Mouse (Mus musculus) heart, embryonic 12.5 days (tissue): ENCODE data around the gene Stat6. TPM values are rescaled to one million over a fixed set of nuclear protein-coding genes. Genes with fewer than 3 reads are reported as not detected.

Source experiments
- ATAC-seq: fragments of 200-750 bp; cut with Nextera tagmentation; 2 replicates; pipeline ENCODE4 v1.8.0; 2017; ENCODE audit warnings: moderate TSS enrichment, moderate library complexity; ENCODE audit not compliant: insufficient number of reproducible peaks, low FRiP score
- H3K27ac ChIP-seq: fragments of 300-500 bp; sonication (generic); 2 replicates; pipeline ENCODE4 v1.5.1; 2016; ENCODE audit warnings: mild to moderate bottlenecking, moderate library complexity; ENCODE audit not compliant: poor library complexity, severe bottlenecking
- H3K27me3 ChIP-seq: fragments of 300-500 bp; sonication (generic); replicated peaks from 2 replicates; pipeline ENCODE4 v1.6.1; 2016; ENCODE audit warnings: mild to moderate bottlenecking, moderate library complexity
- H3K36me3 ChIP-seq: fragments of 300-500 bp; sonication (generic); 2 replicates; pipeline ENCODE4 v1.6.1; 2016; ENCODE audit warnings: mild to moderate bottlenecking, moderate library complexity
- H3K4me1 ChIP-seq: fragments of 300-500 bp; sonication (generic); replicated peaks from 2 replicates; pipeline ENCODE4 v1.6.1; 2016; ENCODE audit warnings: mild to moderate bottlenecking
- H3K4me2 ChIP-seq: fragments of 300-500 bp; sonication (generic); 2 replicates; pipeline ENCODE4 v1.6.1; 2016; ENCODE audit warnings: mild to moderate bottlenecking, moderate library complexity
- H3K4me3 ChIP-seq: fragments of 300-500 bp; sonication (generic); 2 replicates; pipeline ENCODE4 v1.5.1; 2016; ENCODE audit warnings: mild to moderate bottlenecking
- H3K9ac ChIP-seq: fragments of 300-500 bp; sonication (generic); 2 replicates; pipeline ENCODE4 v1.6.1; 2016; ENCODE audit warnings: mild to moderate bottlenecking, moderate library complexity
- H3K9me3 ChIP-seq: fragments of 300-500 bp; sonication (generic); replicated peaks from 2 replicates; pipeline ENCODE4 v1.6.1; 2016; ENCODE audit warnings: mild to moderate bottlenecking, moderate library complexity
- WGBS: fragments of 180-500 bp; shearing (Covaris S2); methylation state at CpG from one replicate; pipeline ENCODE4 v1.1.7; 2016; 5-methylcytosine and 5-hydroxymethylcytosine counted together
- polyA plus RNA-seq: library from polyadenylated mRNA; unstranded; fragments of >200 nt; fragmentation: Nextera tagmentation; extraction: Ambion mirVana; gene quantifications from 2 replicates; pipeline ENCODE4 v1.2.1, GENCODE M21; 2016

The Stat6 gene
- polyA plus RNA-seq, 1 experiment from 2014 or later = 28.2 TPM

- Histone ChIP-seq H3K36me3 (no peaks in the 10 kb centered on the region), H3K27ac (no peak overlapping the region), H3K4me1 (peaks cover 9% of the 10 kb centered on the region), H3K4me3 (peak overlapping the region; percentile 71), H3K9ac (peak overlapping the region; percentile 60; the same call in 1 of the 2 replicates), H3K4me2 (peak overlapping the region; percentile 98), H3K9me3 (no peaks in the 10 kb centered on the region), H3K27me3 (no peaks in the 10 kb centered on the region)
- 48% methylated on average over 5 of the region's 5 CpGs for WGBS
- ATAC-seq = no peak
Measured at GRCm38 (mm10) chr10:127675859-127676398, 33.1 kb downstream of the Stat6 start.

GRCm38 (mm10) chr10:127676691-127677548 lies 34.1 kb downstream of the Stat6 start:
- Histone ChIP-seq H3K4me1 (peaks cover 9% of the 10 kb centered on the region), H3K4me2 (peak overlapping the region; percentile 98), H3K9ac (peak overlapping the region; percentile 76), H3K9me3 (no peaks in the 10 kb centered on the region), H3K36me3 (no peaks in the 10 kb centered on the region), H3K27me3 (no peaks in the 10 kb centered on the region), H3K4me3 (peak overlapping the region; percentile 71), H3K27ac (peak overlapping the region; percentile 20; the same call in 1 of the 2 replicates)
- under 1% methylated on average over 71 of the region's 71 CpGs for WGBS
- ATAC-seq = peak; percentile 97

- no peaks in the 10 kb centered on the region for H3K9me3 ChIP-seq
- H3K27ac ChIP-seq = peak overlapping the region; percentile 32; the same call in 1 of the 2 replicates
- ATAC-seq = no peak
- H3K36me3 ChIP-seq = no peaks in the 10 kb centered on the region
- H3K27me3 ChIP-seq = no peaks in the 10 kb centered on the region
- peaks cover 9% of the 10 kb centered on the region for H3K4me1 ChIP-seq
- peak overlapping the region; percentile 71 for H3K4me3 ChIP-seq
- peak overlapping the region; percentile 98 for H3K4me2 ChIP-seq
- H3K9ac ChIP-seq = peak overlapping the region; percentile 76
- 7% methylated on average over 14 of the region's 14 CpGs for WGBS
Measured at GRCm38 (mm10) chr10:127677591-127678336, 35.0 kb downstream of the Stat6 start.

GRCm38 (mm10) chr10:127679208-127679607 lies 36.4 kb downstream of the Stat6 start:
- Histone ChIP-seq H3K4me2 (no peak overlapping the region), H3K9ac (peak overlapping the region; percentile 36; the same call in 1 of the 2 replicates), H3K27ac (no peak overlapping the region), H3K9me3 (no peaks in the 10 kb centered on the region), H3K27me3 (no peaks in the 10 kb centered on the region), H3K36me3 (no peaks in the 10 kb centered on the region), H3K4me1 (peaks cover 9% of the 10 kb centered on the region), H3K4me3 (no peak overlapping the region)
- ATAC-seq = no peak
- 90% methylated on average over 1 of the region's 1 CpGs for WGBS

- no peak overlapping the region for H3K27ac ChIP-seq
- no peak overlapping the region for H3K4me3 ChIP-seq
- 87% methylated on average over 3 of the region's 3 CpGs for WGBS
- H3K4me2 ChIP-seq = no peak overlapping the region
- H3K9me3 ChIP-seq = no peaks in the 10 kb centered on the region
- no peaks in the 10 kb centered on the region for H3K27me3 ChIP-seq
- ATAC-seq = no peak
- no peaks in the 10 kb centered on the region for H3K36me3 ChIP-seq
- peaks cover 9% of the 10 kb centered on the region for H3K4me1 ChIP-seq
- H3K9ac ChIP-seq = no peak overlapping the region
Measured at GRCm38 (mm10) chr10:127679881-127680280, 37.1 kb downstream of the Stat6 start.

- no peak overlapping the region for H3K4me2 ChIP-seq
- H3K4me3 ChIP-seq = no peak overlapping the region
- no peaks in the 10 kb centered on the region for H3K27me3 ChIP-seq
- H3K27ac ChIP-seq = no peak overlapping the region
- H3K4me1 ChIP-seq = peaks cover 18% of the 10 kb centered on the region
- H3K9me3 ChIP-seq = no peaks in the 10 kb centered on the region
- H3K9ac ChIP-seq = no peak overlapping the region
- ATAC-seq = no peak
- H3K36me3 ChIP-seq = no peaks in the 10 kb centered on the region
- WGBS = 79% methylated on average over 6 of the region's 6 CpGs
Measured at GRCm38 (mm10) chr10:127682886-127683285, 40.1 kb downstream of the Stat6 start.

- Histone ChIP-seq H3K27me3 (no peaks in the 10 kb centered on the region), H3K36me3 (peaks cover 41% of the 10 kb centered on the region), H3K27ac (no peak overlapping the region), H3K4me3 (no peak overlapping the region), H3K4me2 (no peak overlapping the region), H3K9ac (no peak overlapping the region), H3K4me1 (peaks cover 5% of the 10 kb centered on the region), H3K9me3 (no peaks in the 10 kb centered on the region)
- no peak for ATAC-seq
- 16% methylated on average over 1 of the region's 1 CpGs for WGBS
Measured at GRCm38 (mm10) chr10:127691053-127691452, 48.3 kb downstream of the Stat6 start.

- Histone ChIP-seq H3K9ac (no peak overlapping the region), H3K4me2 (no peak overlapping the region), H3K4me3 (no peak overlapping the region), H3K9me3 (no peaks in the 10 kb centered on the region), H3K27me3 (no peaks in the 10 kb centered on the region), H3K4me1 (no peaks in the 10 kb centered on the region), H3K36me3 (peaks cover 60% of the 10 kb centered on the region), H3K27ac (no peak overlapping the region)
- no peak for ATAC-seq
- WGBS = 52% methylated on average over 2 of the region's 2 CpGs
Measured at GRCm38 (mm10) chr10:127694636-127695035, 51.9 kb downstream of the Stat6 start.

- H3K4me3 ChIP-seq = no peak overlapping the region
- H3K36me3 ChIP-seq = peaks cover 54% of the 10 kb centered on the region
- H3K27ac ChIP-seq = no peak overlapping the region
- H3K9ac ChIP-seq = no peak overlapping the region
- no peaks in the 10 kb centered on the region for H3K27me3 ChIP-seq
- H3K4me2 ChIP-seq = no peak overlapping the region
- no peak for ATAC-seq
- WGBS = 89% methylated on average over 7 of the region's 7 CpGs
- H3K4me1 ChIP-seq = no peaks in the 10 kb centered on the region
- no peaks in the 10 kb centered on the region for H3K9me3 ChIP-seq
Measured at GRCm38 (mm10) chr10:127695775-127696174, 53.0 kb downstream of the Stat6 start.

- no peaks in the 10 kb centered on the region for H3K9me3 ChIP-seq
- no peaks in the 10 kb centered on the region for H3K27me3 ChIP-seq
- WGBS = 92% methylated on average over 7 of the region's 7 CpGs
- H3K4me3 ChIP-seq = no peak overlapping the region
- peaks cover 38% of the 10 kb centered on the region for H3K36me3 ChIP-seq
- no peak for ATAC-seq
- no peaks in the 10 kb centered on the region for H3K4me1 ChIP-seq
- no peak overlapping the region for H3K4me2 ChIP-seq
- H3K27ac ChIP-seq = no peak overlapping the region
- H3K9ac ChIP-seq = no peak overlapping the region
Measured at GRCm38 (mm10) chr10:127698966-127699365, 56.2 kb downstream of the Stat6 start.

- no peak for ATAC-seq
- no peak overlapping the region for H3K4me2 ChIP-seq
- H3K9me3 ChIP-seq = no peaks in the 10 kb centered on the region
- 35% methylated on average over 4 of the region's 4 CpGs for WGBS
- H3K27ac ChIP-seq = no peak overlapping the region
- H3K9ac ChIP-seq = no peak overlapping the region
- H3K4me3 ChIP-seq = no peak overlapping the region
- peaks cover 14% of the 10 kb centered on the region for H3K4me1 ChIP-seq
- H3K36me3 ChIP-seq = peaks cover 9% of the 10 kb centered on the region
- no peaks in the 10 kb centered on the region; the same call in 1 of the 2 replicates for H3K27me3 ChIP-seq
Measured at GRCm38 (mm10) chr10:127703299-127703698, 60.5 kb downstream of the Stat6 start.
